Mouse (Mus musculus) erythroid progenitor cell, adult 5-6 weeks (primary cell): ENCODE measurements around the gene D630039A03Rik. TPM values are rescaled to one million over a fixed set of nuclear protein-coding genes. Genes with fewer than 3 reads are reported as not detected.

Experiments used
- ATAC-seq: replicated peaks from 2 replicates; pipeline ENCODE4 v1.8.0; 2016; ENCODE audit warnings: moderate number of reproducible peaks, mild to moderate bottlenecking, moderate TSS enrichment, inconsistent platforms; ENCODE audit not compliant: poor library complexity, low FRiP score, severe bottlenecking
- total RNA-seq, 2 experiments: library from RNA; stranded (forward) in 1 of 2; stranded (reverse) in 1 of 2; fragments of 150-400 nt in 1 of 2; fragments of 186-747, 209-891 nt in 1 of 2; gene quantifications; 2 replicates each; pipeline versions ENCODE4 v1.2.3 to v1.2.4; 2015 to 2017; ENCODE audit warnings: low replicate concordance in 2 of 2

D630039A03Rik gene
- total RNA-seq (2015; ENCODE audit: low replicate concordance) = not detected in 2 replicates
- not detected in 2 replicates for total RNA-seq (2017; ENCODE audit: low replicate concordance)

DNA sequence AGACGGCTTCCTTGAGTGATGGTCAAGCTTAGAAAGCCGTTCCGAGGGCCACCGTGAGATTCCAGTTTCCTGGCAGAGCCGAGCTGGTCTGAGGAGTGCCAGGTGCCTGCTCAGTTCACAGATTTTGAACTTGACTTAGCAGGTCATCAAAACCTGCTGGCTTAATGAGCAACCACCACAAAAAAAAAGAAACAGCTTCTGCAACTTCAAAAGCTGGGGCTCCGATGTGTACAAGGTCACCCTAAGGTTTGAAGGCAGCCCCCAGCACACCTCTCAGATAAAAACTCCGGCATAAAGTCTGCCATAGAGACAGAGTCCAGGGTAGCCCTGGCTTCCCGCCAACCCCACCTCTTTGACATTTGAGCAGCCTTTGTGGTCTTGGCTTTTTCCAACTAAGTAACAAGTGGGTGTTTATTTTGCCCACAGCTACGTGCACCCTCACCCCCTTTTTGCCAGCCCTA lies at the start of gene D630039A03Rik:
Gene D630039A03Rik (minus strand): TSS at position 97 of the 461 bp plus-strand sequence.
- no peak for ATAC-seq

DNA sequence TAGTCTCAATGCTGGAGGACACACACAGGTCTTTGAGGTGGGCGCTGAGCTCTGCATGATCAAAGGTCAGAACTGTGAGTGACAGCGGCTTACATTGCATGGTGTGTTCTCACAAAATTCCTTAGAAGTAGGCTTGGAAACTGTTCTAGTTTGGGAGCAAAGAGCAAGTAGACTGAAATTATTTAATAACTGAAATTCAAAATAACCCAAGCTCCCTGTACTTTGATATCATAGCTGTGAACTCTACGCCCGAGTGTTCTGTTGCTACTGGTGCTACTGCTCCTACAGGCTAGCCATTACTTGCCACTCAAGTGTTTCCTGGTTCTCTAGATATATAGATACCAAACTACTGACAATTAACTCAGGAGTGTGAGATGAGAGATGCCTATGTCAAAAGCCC lies 49.4 kb upstream of the D630039A03Rik start:
- no peak for ATAC-seq

DNA sequence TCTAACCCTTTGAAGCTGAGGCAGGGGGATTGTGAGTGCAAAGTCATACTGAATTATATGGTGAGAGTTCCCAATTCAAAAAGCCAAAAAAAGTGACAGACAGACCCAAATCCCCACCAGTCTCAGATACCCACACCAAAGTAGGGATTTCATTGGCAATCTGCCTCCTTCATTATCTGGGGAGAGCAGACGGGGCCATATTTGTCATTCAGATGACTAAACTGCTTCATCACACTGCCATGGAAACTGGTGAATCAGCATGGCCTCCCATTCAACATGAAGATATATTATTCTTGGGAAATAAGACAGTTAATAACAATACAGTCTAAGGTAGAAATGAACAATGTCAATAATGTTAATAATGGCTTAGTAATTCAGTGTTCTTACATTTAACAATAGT lies 48.0 kb upstream of the D630039A03Rik start:
- ATAC-seq = no peak

DNA sequence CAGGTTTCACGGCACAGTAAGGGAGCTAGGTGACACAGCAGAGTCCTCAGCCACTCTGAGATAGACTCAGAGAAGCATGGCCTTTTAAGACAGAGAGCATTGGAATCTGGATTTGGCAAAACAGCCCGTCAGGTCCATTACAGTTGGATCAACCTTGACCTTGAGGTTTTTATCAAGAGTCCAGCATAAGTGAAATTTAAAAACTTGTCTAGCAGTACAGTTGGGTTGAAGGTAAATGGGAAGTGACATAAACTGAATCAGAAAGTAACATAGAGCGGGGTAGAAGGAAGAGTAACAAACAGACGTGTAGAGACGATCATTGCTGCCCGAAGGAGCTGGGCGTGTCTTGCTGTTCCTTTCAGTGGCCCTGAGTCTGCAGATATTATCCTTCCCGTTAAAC lies 43.0 kb upstream of the D630039A03Rik start:
- ATAC-seq = no peak

DNA sequence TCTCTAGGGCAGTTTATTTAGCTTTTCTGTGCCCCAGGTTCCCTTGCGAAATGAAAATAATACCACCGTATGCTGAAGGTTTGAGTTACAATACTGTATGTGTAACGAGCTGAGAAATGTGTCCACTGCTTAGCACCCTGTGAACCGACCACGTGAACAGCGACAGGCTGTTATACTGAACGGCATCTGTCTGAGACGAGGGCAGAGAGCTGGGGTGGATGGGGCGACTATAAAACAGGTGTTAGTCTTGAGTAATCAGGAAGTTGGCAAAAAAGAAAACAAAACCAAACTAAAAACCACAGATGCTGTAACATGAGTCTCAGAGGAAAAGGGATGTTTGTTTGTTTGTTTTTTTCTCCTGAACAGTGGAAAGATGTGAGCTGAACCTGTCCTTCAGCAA lies 42.0 kb upstream of the D630039A03Rik start:
- no peak for ATAC-seq

DNA sequence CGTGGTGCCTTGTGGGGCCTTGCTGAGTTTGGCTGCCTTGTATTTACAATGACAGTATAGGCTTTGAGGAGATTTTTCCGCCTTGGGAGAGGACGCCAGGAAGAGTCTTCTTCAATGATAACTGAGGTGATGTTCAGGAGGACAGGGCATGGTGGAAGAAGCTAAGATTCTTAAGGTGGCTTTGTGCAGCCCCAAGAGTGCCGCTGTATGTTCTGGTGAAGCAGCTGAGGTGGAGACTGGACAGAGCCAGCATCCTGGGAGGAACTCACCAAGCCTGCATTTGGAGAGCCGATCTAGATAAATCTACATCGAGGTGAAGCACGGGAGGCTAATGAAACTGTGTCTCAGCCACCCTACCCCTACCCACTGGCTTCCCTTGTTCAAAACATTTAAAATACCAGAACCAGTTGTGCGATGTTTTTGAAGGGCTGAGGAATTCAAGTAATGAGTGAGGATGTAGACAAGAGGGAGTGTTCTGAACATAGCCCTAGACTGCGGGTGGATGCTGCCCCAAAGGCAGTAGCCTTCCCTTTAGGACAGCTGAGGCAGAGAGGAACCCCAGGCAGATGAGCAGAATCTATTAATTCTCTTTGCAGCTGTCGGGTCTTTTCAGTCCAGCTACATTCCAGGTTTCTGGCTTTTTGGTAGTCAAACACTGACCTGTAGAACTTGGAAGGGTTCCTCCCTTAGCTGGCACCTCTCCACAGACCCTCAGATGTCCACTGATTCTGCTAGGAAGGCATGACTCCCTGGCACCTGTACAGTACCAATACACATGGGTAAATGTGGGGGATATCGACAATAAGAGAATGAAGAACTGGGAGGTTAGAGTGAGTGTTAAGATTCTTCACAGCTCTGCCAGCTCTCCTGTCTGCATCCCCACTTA lies 41.3 kb upstream of the D630039A03Rik start:
- peak; percentile 20 for ATAC-seq

DNA sequence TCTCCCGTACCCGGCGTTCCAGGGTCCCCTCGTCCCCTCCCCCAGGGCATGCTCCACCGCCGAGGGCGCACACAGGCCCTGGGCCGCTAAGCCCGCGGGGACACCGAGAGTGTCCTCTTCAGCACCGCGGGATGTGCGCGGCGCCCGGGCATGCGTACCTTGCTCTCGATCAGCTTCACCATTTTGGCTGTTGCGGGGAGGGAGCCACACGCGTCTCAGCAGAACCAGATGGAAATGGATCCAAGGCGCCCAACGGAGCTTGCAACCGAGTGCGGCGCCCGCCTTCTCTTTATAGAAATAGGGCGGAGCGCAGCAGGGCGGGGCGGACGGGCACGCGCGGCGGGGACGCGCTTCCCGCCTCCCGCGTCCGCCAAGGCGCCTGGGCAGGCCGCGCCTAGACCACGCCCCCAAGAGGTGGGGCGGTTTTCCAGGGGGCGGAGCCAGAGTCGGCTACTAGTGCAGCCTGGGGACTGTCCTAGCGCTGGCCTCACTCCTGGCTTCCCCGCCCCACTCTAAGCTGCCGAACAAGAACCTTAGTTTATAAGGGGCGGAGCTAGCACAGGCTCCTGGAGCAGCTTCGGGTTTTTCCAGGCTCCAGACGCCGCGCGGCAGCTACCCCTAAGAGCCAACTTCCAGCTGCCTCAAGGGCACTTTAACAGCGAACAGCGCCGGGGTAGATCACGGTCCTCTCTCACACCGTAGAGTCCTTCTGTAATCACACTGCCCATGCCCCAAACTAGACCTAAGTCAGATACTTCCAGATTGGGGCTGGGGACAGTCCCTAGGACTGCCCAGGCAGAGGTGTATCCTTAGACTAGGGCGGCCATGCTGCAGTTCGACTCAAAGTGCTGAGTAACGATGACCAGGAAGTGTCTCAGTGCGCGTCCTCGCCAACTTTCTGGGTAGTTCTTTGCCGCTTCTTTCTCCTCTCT lies 40.2 kb upstream of the D630039A03Rik start, which contains the start of gene Txn1:
Gene Txn1 (minus strand): TSS at position 383 of the 932 bp plus-strand sequence.
- peak; percentile 84 for ATAC-seq

DNA sequence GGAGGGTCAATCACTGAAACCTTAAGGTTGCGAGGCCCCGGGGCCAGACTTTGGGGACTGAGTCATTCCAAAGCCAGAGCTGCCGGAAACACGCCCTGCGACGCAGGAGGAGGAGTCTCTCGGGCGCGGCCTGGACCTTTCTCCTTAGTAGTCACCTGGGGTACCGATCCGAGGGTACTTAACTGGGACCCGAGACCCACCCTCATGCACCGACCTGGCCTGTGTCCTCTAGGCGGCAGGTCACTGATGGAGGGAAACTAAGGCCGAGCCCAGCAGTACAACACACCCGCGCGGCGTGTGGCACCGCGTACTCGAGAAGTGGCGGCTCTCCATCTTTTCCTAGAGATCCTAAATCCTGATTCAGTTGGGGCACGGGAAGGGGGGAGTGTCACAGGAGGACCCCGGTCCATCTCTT lies 39.5 kb upstream of the D630039A03Rik start:
- ATAC-seq = peak; percentile 70

DNA sequence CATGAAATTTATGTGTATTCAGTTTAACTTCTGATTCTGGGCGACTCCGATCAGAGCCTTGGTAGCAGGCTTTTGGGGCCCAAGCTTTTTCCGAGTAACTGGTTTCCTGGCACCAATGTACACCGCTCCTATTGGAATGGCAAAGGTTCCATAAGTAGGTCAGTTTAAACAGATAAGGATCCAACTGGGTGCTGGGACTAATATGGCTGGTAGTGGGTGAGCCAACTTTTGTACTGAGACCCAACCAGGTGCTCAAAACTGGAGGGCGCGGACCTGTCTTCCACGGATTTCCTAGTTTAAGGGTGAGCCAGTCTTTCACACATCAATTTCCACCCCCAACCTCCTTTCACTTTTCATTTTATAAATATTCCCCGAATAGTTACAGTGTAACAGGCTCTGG lies 38.9 kb upstream of the D630039A03Rik start:
- ATAC-seq = no peak

DNA sequence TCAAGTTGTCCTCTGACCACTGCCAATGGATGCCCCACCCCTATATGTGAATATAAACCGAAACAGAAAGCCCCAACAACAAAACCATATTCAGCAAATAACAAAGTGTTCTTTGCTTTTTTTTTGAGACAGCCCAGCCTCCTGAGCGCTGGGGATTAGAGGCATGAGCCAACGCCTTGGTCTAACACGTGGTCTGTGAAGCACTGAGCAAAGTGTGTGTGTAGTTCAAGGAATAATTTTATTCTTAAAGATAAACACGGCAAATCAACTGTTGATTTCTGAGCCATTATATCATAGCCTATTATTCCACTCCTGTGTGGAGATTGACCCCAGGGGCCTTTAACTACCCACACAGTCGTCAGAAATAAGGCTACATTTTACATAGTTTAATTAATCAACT lies 38.5 kb upstream of the D630039A03Rik start:
- ATAC-seq = no peak

DNA sequence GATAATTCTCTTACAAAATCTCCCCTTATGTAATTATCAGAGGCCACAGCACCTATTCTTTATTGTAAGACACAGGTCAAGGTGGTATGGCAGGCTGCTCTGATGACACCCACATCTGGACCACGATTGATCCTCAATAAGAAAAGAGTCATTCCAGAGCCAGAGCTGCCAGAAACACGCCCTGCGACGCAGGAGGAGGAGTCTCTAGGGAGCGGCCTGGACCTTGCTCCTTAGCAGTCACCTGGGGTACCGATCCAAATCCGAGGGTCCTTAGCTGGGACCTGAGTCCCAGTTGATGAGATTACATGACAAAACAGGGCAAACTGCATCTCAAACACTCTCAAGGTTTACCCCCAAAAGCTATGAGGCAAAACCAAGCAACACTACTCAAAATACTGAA lies 37.7 kb upstream of the D630039A03Rik start:
- no peak for ATAC-seq

DNA sequence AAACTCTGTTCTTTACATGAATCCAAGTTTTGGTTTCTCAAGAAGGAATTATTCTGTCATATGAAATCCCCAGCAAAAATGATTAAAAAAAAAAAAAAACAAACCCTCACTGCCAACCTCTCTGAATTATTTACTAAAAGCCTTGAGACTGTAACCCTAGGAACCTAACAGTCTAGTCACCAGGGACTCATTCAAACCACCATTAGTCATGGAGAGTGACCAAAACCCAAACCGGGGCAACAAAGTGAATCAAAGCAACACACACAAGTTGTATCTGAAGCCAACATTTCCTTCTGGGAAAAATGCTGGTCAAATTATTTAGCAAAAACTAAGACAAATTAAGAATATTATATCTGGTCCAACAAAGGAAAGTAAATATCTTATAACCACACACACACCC lies 36.8 kb upstream of the D630039A03Rik start:
- no peak for ATAC-seq

DNA sequence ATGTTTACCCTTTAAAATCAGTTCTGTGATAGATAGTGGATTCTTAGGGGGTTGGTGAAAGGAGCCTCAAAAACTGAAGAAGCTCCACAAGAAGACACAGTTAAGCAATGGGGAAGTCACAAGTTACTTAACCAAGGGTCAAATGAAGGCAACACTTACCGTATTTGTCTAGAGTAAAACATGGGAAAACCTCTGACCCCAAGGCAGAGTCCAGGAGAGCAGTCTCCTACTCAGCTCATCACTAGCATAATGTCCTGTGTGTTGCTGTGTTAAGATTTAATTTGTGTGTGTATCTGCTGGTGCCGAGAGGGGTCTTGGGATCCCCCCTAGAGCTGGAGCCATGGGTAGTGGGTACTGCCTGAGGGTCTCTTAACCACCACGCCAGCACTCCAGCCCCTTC lies 36.3 kb upstream of the D630039A03Rik start:
- ATAC-seq = no peak

DNA sequence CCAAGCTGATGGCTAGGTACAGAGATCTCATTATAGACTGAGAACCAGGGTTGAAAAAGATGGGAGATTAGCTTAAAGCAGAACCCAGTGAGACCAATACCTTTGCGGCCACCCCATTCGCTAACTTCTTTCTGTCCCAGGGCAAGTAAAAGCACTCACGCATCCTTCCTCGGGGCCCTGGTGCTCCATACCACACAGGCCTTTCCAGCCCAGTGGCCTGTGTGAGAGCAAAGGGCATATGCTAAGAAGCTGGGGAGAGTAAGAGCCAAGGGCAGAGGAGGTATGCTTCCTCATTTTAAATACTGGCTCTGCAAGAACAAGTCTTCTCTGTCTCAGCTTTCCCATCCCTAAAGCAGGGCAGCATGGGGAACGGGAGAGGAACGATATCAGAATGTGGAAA lies 33.8 kb upstream of the D630039A03Rik start:
- no peak for ATAC-seq

DNA sequence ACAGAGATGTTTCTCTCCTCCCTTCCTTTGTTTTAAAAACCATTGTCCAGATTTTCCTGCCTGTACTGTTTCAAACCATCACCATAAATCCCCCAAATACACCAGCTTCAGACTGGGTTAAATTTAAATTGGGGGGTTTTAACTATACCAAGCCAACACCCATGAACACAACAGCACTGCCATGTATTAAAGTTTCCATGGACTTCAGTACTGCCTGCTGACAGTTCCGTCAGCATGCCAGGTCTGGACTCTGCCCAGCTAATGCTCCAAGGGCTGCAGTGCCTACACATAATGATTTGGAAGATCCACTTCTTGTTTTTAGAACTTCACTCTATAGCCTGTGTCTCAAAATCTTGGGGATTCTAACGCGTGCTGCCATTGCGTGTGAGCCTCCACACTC lies 31.4 kb upstream of the D630039A03Rik start:
- ATAC-seq = no peak

DNA sequence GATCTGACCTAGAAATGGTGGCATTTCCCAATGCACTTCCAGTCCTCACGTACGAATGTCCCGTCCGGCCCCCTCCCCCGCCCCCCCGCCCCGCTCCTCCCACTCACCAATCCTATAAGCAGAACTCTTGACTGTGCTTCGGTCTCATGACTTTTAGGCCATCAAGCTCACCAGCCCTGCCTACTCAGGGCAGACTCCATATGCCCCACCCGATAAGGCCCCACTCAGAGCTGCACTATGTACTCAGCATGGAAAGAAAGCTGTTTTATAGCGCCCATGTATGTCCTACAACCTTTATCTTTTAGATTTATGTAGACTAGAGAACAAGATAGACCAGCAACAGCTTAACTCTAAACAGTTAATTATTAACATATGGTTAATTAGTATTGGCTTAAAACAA lies 30.9 kb upstream of the D630039A03Rik start:
- no peak for ATAC-seq

DNA sequence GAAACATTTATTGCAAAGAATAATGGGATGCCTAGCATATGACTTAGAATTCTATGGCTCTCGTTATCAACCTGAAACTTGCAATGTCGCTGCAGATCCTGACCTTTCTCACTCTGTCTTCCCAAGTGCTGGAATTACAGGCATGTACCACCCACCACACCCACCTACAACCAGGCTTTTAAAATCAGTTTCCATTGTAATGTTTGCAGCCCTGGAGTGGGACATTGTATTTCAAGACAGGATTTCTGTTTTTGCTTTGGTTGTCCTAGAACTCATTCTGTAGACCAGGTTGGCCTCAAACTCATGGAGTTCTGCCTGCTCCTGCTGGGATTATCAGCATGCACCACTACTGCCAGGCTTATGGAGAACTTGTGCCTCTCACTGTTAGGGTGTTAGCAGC lies 26.8 kb upstream of the D630039A03Rik start:
- ATAC-seq = no peak

DNA sequence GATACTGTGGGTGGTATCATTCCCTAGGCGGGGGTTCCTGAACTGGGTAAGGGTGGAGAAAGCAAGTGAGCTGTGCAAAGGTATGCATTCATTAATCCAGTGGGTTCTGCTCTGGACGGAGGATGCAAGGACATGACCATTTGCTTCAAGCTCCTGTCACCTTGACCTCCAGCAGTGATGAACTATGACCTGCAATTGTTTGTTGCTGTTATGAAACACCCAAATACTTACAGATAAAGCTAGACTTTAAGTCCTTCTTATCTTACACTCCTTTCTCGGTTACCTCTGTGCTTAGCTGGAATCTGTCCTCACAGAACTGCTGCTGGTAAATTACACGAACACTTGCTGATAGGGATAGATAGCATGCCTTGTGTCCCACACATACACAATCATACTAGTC lies 24.5 kb upstream of the D630039A03Rik start:
- no peak for ATAC-seq

DNA sequence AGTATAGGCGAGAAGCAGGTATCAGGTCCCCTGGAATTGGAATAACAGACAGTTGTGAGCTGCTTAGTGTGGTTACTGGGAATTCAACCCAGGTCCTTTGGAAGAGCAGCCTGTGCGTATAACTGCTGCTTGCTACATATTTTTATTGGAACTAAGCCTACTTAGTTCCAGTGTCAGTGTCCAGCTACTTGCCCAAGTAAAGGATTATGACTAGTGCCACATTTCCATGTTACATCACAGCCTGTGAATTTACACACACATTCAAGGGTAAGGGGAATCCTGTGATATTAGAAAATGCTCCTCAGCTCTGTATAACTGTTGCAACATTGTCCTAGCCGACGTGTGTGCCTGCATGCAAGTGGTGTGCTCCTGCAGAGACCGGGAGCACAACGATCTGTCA lies 21.2 kb upstream of the D630039A03Rik start:
- ATAC-seq = no peak

DNA sequence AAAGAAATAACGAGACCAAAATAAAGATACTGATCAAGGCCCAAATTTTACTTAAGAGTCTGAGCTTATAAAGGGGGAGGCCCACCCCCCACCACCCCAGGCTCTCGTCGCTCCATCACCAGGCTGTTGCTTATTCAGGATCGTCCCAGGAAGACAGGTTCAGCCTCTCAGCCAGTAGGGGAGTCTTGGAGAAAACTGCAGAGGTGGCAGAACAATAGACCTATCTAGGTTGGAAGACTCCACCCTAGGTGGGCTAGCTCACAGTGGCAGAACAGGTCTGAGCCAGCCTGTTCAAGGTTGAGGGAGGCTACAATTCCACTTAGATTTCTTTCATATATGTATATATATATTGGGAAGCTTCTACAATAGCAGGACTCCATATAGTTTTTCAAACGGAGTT lies 18.1 kb upstream of the D630039A03Rik start:
- ATAC-seq = no peak
